Mouse (Mus musculus) cerebellum, adult 11-12 months (tissue): Measurements from ENCODE around the gene Samd4.

Experiments
- DNase-seq: peaks from one replicate; pipeline ENCODE4 v3.0.0; 2022

Gene Samd4

DNA sequence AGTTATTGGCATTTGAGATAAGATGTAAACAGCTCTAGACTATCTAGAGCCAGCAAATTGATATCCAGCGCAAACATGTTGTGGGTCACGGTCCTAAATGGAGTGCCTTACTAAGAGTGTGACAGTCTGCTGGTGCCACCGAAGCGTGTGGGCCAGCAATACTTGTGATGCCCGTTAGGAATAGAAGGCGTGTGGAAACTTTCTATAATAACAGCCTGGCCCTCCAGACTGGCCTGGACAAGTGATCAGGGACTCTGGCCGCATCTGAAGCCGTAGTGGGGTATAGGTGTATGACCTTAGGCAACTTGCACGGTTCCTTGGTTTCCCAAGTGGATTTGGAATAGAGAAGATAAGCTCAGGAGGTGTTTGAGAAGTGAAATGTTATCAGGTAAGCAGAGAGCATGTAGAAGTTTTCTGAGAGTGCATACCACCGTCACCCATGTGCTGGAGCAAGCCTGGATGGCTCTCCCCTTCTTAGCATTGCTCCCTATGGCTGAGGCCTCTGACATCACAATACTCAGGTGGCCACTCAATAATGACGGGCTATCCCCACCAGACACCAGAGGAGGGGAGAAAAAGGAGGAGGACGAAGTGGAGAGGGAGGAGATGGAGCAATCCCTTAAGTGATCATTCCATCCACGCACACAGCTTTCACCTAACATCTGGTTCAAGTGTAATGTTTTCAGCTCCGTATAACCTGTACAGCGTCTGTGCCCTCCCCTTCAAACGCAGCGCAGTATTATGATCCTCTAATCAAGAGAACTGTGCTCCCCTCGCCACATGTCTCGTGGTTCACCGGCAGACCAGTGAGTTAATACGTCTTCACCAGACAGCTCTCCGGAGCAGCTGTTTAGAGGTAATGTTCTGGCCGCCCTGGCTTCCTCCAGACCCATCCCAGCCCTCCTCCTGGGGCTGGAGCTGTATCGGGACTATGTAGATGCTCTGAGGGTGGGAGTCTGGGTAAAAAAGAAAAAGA is 118.4 kb downstream of the Samd4 start:
- DNase-seq: no peak

- DNase-seq: no peak
These were observed 121.5 kb downstream of the Samd4 start for GRCm38 (mm10) chr14:47004161-47004560.

GRCm38 (mm10) chr14:47011171-47012139 is 128.8 kb downstream of the Samd4 start:
- DNase-seq: no peak

- DNase-seq: no peak
These were observed 133.0 kb downstream of the Samd4 start for GRCm38 (mm10) chr14:47015618-47016017.

DNA sequence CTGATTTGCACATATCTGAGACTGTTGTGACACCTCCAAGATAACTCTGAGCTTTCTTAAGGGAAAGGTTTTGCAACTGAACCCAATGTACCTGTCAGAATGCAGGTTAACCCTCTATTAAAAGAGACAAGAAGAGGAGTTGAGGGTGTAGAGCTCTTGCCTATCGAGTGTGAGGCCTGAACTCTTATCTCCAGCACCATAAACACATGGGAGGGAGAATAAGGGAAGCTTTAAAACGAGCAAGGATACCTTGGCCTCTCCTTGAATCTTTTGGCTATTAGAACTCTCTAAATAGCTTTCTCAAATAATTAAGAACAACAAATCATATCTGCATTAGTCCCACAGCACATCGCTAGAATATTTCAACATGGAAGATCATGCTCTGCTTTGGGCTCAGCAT is 135.0 kb downstream of the Samd4 start:
- DNase-seq: no peak

GRCm38 (mm10) chr14:47020886-47021285 is 138.2 kb downstream of the Samd4 start:
- no peak for DNase-seq

GRCm38 (mm10) chr14:47023529-47023928 is 140.9 kb downstream of the Samd4 start:
- DNase-seq: no peak

DNA sequence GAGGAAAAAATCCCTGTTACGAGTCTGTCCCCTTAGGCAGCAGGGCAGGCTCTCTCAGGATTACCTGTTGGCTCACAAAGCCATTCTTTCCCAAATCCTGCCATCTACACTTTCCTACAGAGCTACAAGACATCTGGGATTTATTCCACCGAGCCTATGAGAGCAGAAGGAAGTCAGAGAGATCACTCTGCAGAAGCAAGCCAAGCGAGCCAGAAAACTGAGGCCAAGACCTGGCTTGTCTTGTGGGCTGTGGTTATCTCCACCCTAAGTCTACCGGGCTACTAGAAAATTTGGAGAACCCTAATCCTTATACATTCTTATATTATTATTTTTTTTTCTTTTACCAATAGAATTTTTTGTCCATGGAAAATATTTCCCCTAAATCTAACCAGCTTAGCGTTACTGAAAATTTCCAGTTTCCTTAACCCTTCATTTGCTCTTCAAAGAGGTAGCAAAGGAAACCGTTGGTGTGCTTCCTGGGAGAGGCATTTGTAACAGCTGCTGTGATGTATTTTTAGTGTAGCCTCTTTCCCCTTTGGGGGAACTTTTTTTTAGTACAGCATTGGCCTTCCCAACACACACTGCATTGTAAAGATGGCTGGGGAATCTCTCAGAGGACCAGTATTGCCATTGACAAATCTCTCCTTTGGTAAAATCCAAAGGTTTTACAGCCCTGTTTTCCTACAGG is 144.9 kb downstream of the Samd4 start:
- no peak for DNase-seq

DNA sequence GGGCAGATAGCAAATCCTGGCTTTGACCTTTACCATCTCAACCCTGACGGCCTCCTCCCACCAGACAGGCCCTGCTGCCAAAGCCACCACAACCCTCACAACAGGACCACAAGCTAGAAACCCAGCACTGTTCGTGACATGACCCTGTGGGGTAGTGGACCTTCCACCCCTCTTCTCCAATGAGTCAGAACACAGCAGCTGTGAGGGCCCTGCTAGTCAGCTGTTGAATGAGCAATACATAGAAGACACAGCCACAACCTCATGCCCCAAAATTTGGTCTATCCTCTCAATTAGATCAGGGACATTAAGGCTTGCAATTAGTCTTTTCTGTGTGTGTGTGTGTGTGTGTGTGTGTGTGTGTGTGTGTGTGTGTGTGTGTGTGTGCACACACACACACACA is 148.9 kb downstream of the Samd4 start:
- no peak for DNase-seq

GRCm38 (mm10) chr14:47032140-47032539 is 149.5 kb downstream of the Samd4 start:
- DNase-seq: no peak

GRCm38 (mm10) chr14:47033423-47033822 is 150.8 kb downstream of the Samd4 start:
- DNase-seq: no peak

DNA sequence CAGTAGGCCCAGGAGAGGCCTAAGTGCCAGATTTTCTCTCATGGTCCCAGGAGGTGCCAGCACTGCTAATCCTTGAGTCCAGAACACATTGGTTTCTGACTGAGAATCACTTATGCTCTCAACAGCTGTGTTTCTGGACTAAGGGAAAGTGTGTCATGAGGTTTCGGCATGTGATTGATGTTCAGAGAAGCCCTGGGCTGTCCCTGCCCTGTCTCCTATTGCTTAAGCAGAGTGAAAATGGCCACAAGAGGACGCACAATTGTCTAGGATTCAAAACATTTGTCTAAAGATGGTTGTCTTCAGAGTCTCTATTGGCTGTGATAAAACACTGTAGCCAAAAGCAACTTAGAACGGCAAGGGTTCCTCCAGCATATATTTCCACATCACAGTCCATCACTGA is 159.0 kb downstream of the Samd4 start:
- no peak for DNase-seq

- DNase-seq: no peak
These were observed 166.4 kb downstream of the Samd4 start for GRCm38 (mm10) chr14:47049051-47049450.

DNA sequence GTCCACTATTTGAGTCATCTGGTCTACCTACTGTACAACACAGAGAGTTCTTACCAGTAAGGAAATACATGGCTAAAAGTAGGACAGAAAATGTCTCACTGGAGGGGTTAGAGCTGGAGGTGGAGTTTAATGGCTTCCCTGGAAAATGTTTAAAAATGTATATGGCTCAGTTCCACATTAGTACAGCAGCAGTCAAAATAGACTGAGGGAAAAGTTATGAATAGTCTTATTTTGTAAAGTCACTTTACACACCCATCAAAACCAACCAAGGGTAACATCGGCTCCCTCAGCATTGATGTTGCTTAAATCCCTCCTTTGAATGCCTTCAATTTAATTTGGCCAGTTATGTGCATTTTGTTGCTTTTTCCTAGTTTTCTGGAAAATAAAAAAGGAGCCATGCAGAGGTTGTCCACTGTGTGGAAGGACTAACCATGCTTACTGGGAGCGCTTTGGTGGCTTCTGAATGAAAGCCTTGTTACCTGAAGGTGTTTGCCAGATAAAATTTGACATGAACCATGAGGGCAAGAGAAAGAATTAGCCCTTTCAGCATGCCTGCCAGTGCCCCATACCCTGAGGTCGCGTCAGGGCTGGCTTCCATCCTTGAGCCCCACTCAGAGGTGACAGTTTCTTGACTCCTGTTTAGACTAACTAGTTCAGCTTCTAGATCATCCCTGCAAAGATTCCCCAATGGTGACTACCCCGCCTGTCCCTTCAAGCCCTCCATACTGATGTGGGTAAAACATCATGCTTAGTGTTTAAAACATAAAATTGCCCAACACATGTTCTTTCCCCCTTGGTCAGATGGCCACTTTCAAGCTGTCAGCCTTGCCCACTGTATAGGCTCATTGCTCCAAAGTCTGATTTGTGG is 169.3 kb downstream of the Samd4 start:
- no peak for DNase-seq

DNA sequence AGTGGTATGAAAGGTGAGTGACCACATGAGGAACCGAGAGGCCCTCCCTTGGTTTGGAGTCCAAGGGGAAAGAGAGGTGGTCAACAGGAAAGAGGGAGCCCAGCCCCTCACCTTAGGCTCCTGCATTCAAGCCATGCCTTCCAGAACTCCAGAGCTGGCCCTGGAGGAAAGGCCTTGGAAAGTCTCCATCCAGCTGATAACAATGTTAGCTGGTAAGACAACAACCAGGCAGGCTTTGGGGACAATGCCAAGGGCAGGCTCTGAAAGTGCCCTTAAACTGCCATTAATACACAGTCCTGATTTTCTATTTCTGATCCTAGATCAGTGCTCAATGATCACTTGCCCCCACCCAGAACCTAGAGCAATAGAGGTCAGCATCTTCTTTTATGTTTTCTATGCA is 170.4 kb downstream of the Samd4 start:
- no peak for DNase-seq

GRCm38 (mm10) chr14:47053824-47054223 is 171.2 kb downstream of the Samd4 start:
- no peak for DNase-seq

DNA sequence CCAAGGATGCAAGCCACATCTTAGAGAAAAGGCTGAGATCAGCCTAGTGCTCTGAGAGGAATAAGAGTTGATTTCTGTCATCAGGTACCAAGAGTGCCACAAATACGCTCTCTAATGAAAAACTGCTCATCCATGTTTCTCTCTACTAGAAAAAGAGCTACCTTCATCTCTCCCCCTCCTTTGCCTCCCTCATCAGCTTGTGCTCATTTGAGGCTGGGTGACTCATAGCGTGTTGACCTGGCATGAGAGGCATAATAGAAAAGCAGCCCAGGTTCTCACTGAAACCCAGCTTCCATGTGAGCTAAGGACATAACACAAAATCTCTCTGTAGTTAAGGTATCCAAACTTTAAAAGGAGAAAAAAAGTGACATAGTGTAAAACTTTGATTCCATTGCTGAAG is 176.3 kb downstream of the Samd4 start:
- no peak for DNase-seq

GRCm38 (mm10) chr14:47065067-47065466 is 182.4 kb downstream of the Samd4 start:
- peak; percentile 18 for DNase-seq

DNA sequence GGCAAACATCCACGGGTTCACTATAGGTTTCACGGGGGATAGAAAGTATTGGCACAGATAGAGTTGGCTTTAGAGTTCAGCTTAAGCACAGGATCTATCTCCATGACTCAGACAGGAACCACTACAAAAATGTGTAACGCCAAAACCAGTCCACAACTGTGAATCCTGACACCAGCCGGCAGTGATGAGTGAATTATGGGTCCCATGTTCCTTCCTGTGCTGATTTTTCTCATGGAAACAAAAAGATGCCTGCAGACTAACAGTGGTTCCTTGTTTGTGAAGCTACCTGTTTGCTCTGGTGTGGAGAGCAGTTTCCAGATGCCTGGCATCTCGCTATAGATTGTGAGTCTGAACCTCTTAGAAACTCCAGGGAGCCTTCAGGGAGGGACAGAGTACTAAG is 184.2 kb downstream of the Samd4 start:
- no peak for DNase-seq

DNA sequence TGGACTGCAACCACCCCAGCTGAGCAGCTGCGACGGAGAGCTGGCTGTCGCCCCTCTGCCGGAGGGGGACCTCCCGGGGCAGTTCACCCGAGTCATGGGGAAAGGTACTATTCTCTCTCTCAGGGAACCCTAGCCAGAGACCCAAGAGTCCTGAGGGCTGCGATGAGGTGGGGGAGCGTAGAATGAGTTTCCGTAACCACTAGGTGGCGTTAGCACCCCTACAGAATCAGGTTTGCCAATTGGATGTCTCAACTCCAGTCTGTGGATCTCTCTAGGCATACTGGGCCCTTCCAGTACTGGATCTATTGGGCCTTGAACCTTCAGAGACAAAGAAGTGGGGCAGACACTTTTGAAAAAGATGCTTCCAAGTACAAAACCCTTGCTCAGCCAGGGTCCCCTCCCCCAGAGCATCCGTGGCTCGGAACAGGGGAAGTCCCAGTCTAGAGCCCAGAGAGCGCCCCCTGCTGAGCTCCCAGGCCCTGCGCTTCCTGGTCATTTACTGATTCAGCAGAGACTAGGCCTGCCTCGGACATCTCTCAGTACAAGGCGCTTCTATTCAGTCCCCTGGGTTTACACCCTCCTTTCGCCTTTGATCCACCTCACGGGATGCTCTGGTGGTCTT is 191.5 kb downstream of the Samd4 start:
- DNase-seq: no peak

DNA sequence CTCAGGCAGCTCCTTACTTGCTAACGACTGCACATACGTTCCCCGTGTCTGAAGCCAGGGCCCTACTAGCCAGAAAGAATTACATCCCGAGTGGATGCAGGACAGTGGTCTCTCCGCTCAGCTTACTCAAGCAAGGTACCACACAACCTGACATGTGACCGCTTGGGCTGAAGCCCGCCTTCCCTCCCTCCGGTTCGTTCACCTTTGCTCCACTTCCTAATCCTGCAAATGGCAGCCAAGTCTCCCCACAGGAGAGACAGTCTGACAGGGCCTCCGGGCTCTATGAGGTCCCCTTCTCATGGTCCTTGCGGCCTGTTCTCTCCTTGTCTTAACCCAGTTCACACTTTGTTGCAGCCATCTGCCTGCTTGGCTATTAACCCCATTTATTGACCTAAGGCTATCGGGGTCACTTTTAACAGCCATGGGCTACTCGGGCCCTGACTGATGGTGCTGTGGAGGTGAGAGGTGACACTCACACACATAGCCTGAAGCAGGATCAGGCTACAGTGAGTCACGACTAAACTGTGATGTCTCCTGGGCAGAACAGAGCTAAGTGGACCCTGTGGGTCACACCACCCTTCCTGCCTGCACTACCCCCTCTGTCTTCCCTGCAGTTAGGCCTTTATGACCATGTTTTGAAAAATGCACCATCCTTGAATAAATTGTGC is 192.5 kb downstream of the Samd4 start:
- no peak for DNase-seq
